Mouse (Mus musculus) olfactory bulb, adult 2 months (tissue): ENCODE measurements around the gene Enc1. TPM values are rescaled to one million over a fixed set of nuclear protein-coding genes. Genes with fewer than 3 reads are reported as not detected.

Experiments used
- H3K27ac ChIP-seq: fragments of 200-500 bp; 2 replicates; pipeline ENCODE4 v1.5.1; 2012; ENCODE audit warnings: low read depth, low read length; ENCODE audit not compliant: insufficient read depth
- H3K4me1 ChIP-seq: fragments of 200-500 bp; 2 replicates; pipeline ENCODE4 v1.6.1; 2012; ENCODE audit warnings: low read length; ENCODE audit not compliant: control insufficient read depth, insufficient read depth
- H3K4me3 ChIP-seq: fragments of 200-500 bp; 2 replicates; pipeline ENCODE4 v1.5.1; 2012; ENCODE audit warnings: mild to moderate bottlenecking, low read depth, low read length, moderate library complexity; ENCODE audit not compliant: insufficient read depth
- CTCF ChIP-seq: fragments of 200-500 bp; IDR thresholded peaks from 2 replicates; pipeline ENCODE4 v1.5.1; 2012; ENCODE audit warnings: low read depth, mild to moderate bottlenecking, low read length, moderate library complexity; ENCODE audit not compliant: insufficient read depth
- POLR2A ChIP-seq: fragments of 200-500 bp; IDR thresholded peaks from 2 replicates; pipeline ENCODE4 v1.6.1; 2012; ENCODE audit warnings: mild to moderate bottlenecking, low read depth, low read length, moderate library complexity; ENCODE audit not compliant: insufficient read depth
- WGBS: fragments of 180-500 bp; shearing (Covaris S2); methylation state at CpG from one replicate; pipeline ENCODE4 v1.1.7; 2018; 5-methylcytosine and 5-hydroxymethylcytosine counted together
- polyA plus RNA-seq: library from polyadenylated mRNA; stranded (reverse); fragments of >200 nt; gene quantifications from 2 replicates; pipeline ENCODE4 v1.2.4, GENCODE M21; 2012; ENCODE audit warnings: low replicate concordance; ENCODE audit not compliant: missing spikeins, insufficient read depth, insufficient read length

The Enc1 gene
- polyA plus RNA-seq, 1 experiment, result not detected

GRCm38 (mm10) chr13:97205052-97205701, 35.7 kb upstream of the Enc1 start:
- WGBS, result 4% methylated on average over 18 of the region's 18 CpGs
- Histone ChIP-seq H3K27ac (0 out of 2 replicates have a peak overlapping the region, but pooled peaks have one; percentile 22), H3K4me1 (no peaks in the 10 kb centered on the region; the same call in 1 of the 2 replicates), H3K4me3 (peak overlapping the region; percentile 38)
- TF ChIP-seq CTCF (no peak), POLR2A (no peak)

GRCm38 (mm10) chr13:97206046-97206445, 34.9 kb upstream of the Enc1 start:
- no peak overlapping the region for H3K4me3 ChIP-seq
- TF ChIP-seq CTCF (no peak), POLR2A (no peak)
- 87% methylated on average over 2 of the region's 2 CpGs for WGBS
- no peak overlapping the region for H3K27ac ChIP-seq
- H3K4me1 ChIP-seq, result no peaks in the 10 kb centered on the region; the same call in 1 of the 2 replicates

- H3K4me3 ChIP-seq, result no peak overlapping the region
- H3K4me1 ChIP-seq, result no peaks in the 10 kb centered on the region; the same call in 1 of the 2 replicates
- TF ChIP-seq POLR2A, result no peak
- TF ChIP-seq CTCF, result no peak
- 89% methylated on average over 7 of the region's 7 CpGs for WGBS
- H3K27ac ChIP-seq, result no peak overlapping the region
Observed at GRCm38 (mm10) chr13:97207472-97208111, 33.3 kb upstream of the Enc1 start.

- H3K27ac ChIP-seq, result no peak overlapping the region
Observed at GRCm38 (mm10) chr13:97208112-97208478, 32.8 kb upstream of the Enc1 start.

GRCm38 (mm10) chr13:97208500-97209010, 32.4 kb upstream of the Enc1 start:
- WGBS, result 81% methylated on average over 3 of the region's 3 CpGs
- H3K4me3 ChIP-seq, result no peak overlapping the region
- no peak overlapping the region for H3K27ac ChIP-seq
- TF ChIP-seq POLR2A, result no peak
- no peak for TF ChIP-seq CTCF
- no peaks in the 10 kb centered on the region; the same call in 1 of the 2 replicates for H3K4me1 ChIP-seq

More at GRCm38 (mm10) chr13:97208112-97208478, 32.8 kb upstream of the Enc1 start:
- TF ChIP-seq POLR2A, result no peak
- TF ChIP-seq CTCF, result no peak
- no peaks in the 10 kb centered on the region; the same call in 1 of the 2 replicates for H3K4me1 ChIP-seq
- no peak overlapping the region for H3K4me3 ChIP-seq
- WGBS, result 66% methylated on average over 7 of the region's 7 CpGs

GRCm38 (mm10) chr13:97214583-97215268, 26.2 kb upstream of the Enc1 start:
- Histone ChIP-seq H3K4me1 (no peaks in the 10 kb centered on the region), H3K27ac (no peak overlapping the region), H3K4me3 (no peak overlapping the region)
- WGBS, result 68% methylated on average over 3 of the region's 3 CpGs
- TF ChIP-seq CTCF, result no peak
- no peak for TF ChIP-seq POLR2A

- TF ChIP-seq CTCF (no peak), POLR2A (no peak)
- H3K27ac ChIP-seq, result no peak overlapping the region
- no peaks in the 10 kb centered on the region for H3K4me1 ChIP-seq
- H3K4me3 ChIP-seq, result no peak overlapping the region
- 63% methylated on average over 4 of the region's 4 CpGs for WGBS
Observed at GRCm38 (mm10) chr13:97215563-97215962, 25.3 kb upstream of the Enc1 start.

- WGBS, result 91% methylated on average over 5 of the region's 5 CpGs
- no peak overlapping the region for H3K27ac ChIP-seq
- no peak for TF ChIP-seq CTCF
- TF ChIP-seq POLR2A, result no peak
- H3K4me1 ChIP-seq, result no peaks in the 10 kb centered on the region
- H3K4me3 ChIP-seq, result no peak overlapping the region
Observed at GRCm38 (mm10) chr13:97216196-97216595, 24.7 kb upstream of the Enc1 start.

GRCm38 (mm10) chr13:97220022-97220421, 20.9 kb upstream of the Enc1 start:
- 95% methylated on average over 3 of the region's 3 CpGs for WGBS

More at GRCm38 (mm10) chr13:97220022-97220421, 20.9 kb upstream of the Enc1 start:
- Histone ChIP-seq H3K4me3 (no peak overlapping the region), H3K27ac (no peak overlapping the region), H3K4me1 (no peaks in the 10 kb centered on the region)
- TF ChIP-seq POLR2A (no peak), CTCF (no peak)
